Mouse (Mus musculus) frontal cortex, adult 2 months (tissue): Measurements from ENCODE around the gene Dhx35. TPM values are rescaled to one million over a fixed set of nuclear protein-coding genes. Genes with fewer than 3 reads are reported as not detected.

Experiments
- DNase-seq, 2 experiments: peaks; one replicate each; pipeline ENCODE4 v3.0.0; 2022; ENCODE audit warnings: low spot score in 1 of 2; ENCODE audit errors: extremely low spot score in 1 of 2
- polyA plus RNA-seq: library from polyadenylated mRNA; depleted of rRNA; stranded (reverse); fragments of >200 nt; gene quantifications from 2 replicates; pipeline ENCODE4 v1.2.3, GENCODE M21; 2012; rRNA removed

Gene Dhx35
- polyA plus RNA-seq, 1 experiment: 30.1 TPM

DNA sequence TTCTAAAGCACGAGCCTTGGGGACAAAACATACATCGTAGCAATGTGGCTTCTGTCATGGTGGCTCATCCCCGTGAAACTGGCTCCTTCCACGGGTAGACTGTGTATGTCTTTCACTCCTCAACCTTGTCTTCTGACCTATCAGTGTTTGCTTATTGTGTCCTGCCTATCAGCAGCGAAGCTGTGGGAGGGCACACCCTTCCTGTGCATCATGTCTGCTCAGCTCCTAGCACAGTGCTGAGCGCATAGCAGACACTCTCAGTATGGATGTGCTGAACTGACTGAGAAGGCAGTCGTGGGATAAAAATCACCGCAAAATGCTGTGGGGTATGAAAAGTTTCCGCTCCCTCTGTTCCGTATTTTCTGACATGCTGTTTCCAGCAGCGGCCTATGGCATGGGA is 94.6 kb downstream of the Dhx35 start:
- no peak for DNase-seq

DNA sequence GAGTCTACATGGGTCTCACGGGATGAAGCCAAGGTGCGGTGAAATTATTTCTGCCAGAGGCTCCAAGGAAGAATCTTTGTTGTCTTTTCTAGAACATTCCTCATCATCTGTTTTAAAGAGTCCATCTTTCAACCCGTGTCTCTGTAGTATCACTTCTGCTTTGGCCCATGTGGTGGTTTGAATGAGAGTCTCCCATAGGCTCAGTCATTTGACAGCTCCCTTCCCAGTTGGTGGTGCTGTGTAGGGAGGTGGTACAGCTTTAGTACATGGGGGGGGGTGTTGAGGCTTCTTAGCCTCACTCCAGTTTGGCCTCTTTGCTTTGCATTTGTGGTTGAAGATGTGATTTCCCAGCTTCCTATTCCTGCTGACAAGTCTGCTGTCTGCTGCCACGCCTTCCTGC is 96.7 kb downstream of the Dhx35 start:
- DNase-seq: no peak

DNA sequence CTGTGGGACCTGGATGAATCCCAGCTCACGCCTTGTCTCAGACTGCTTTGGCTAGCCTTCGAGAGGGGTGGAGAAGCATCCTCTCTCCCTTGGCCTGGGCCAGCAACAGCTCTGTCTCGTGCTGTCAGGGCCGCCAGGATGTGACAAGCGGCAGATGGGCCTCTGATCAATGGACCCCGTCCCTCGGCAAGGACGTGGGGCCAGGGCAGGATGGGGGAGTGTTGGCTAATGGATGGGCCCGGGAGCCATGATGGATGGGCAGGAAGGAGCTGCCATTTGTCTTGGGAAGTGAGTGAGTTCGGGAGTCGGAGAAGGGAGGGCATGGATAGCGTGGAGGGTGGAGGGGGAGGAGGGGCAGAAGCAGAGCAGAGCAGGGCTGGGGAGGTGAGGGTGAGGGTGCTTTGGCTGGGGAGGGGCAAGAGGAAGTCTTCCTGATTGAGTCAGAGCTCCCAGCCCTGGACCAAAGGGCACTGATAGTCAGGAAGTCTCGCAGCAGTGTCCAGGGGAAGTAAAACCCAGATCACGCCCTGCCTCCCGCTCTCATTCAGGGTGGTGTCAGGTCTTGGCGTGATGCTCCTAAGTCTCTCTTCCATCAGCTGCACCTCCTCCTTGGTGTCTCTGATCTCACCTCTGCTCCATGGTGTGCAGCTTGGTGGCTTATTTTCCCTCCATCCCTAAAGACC is 98.7 kb downstream of the Dhx35 start:
- DNase-seq: no peak

DNA sequence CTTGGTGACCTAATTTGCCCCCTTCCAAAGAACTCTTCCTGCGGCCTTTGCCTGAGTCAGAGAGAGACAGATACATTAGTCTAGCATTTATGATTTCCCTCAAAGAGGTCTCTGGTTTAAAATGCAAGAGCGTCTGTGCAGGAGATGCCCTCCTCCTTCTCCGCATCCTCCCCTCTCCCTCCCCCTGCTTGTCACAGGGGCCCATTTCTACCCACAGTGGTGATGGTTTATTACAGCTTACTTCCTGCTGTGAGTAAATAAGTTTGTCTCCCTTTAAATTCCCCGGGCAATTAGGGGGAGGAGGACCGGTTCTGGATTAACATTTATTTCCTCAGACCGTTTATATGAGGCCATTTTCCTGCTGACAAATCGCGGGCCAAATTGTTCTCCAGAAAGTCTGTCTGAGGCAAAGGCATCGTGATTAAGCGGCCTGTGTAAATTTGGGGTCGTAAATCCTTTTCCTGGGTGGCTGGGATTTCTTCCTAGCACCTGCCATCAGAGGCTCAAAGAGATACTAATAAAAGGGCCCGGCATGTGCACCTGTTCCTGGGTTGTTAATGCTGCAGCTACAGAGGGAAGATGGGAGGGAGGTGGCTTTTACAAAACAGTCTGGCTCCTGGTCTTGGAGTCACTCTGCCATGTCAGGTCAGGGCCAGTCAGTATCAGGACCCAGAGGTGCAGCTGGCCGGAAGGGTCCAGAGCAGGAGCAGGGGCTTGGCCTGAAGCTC is 104.0 kb downstream of the Dhx35 start:
- no peak for DNase-seq

Other genes starting within 250 kb of the Dhx35 start
- 157 and 175 TPM in 2 replicates for gene Slc32a1, start 184.0 kb upstream of the Dhx35 start, polyA plus RNA-seq
- gene Actr5, start 169.9 kb upstream of the Dhx35 start, polyA plus RNA-seq: 10.0 and 10.9 TPM in 2 replicates
- 38.4 and 43.2 TPM in 2 replicates for gene Ppp1r16b, start 129.4 kb upstream of the Dhx35 start, polyA plus RNA-seq
- 3.3 and 3.5 TPM in 2 replicates for gene Fam83d, start 26.7 kb upstream of the Dhx35 start, polyA plus RNA-seq